Mouse (Mus musculus) thymus, adult 2 months (tissue): ENCODE data around the gene Piezo1.

Experiments
- CTCF ChIP-seq: fragments of 200-500 bp; IDR thresholded peaks from 2 replicates; pipeline ENCODE4 v1.5.1; 2012; ENCODE audit warnings: mild to moderate bottlenecking, control low read depth, low read length, moderate library complexity, borderline replicate concordance; ENCODE audit not compliant: control insufficient read depth, poor library complexity, insufficient read depth; ENCODE audit errors: extremely low read depth
- POLR2A ChIP-seq: fragments of 200-500 bp; IDR thresholded peaks from 2 replicates; pipeline ENCODE4 v1.6.1; 2012; ENCODE audit warnings: mild to moderate bottlenecking, low read length, control low read depth, moderate library complexity; ENCODE audit not compliant: control insufficient read depth, poor library complexity, insufficient read depth; ENCODE audit errors: extremely low read depth

DNA sequence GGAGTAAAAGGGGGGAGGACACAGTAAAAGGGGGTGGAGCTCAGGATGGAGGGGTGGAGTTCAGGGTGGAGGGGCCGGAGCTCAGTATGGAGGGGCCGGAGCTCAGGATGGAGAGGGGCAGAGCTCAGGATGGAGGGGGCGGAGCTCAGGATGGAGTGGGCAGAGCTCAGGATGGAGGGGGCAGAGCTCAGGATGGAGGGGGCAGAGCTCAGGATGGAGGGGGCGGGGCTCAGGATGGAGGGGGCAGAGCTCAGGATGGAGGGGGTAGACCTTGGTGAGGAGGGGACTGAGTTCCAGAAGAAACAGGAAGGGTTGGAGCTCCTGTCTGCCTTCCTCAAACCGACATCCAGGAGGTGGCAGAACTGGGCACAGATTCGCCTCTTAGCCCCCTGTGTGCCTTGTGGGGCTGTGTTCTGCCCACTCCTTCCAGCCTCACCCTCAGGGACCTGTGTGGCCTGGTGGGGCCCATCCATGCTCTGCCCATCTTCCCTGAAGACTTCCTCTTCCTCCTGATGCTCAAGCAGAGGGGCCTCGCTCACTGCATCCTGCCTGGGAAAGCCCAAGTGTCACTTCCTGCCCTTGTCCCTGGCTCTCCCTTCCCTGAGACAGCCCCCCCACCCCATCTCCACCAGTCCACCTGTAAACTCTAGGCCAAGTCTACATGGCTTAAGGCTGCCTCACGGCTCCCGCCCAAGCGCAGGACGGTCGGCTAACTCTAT, 54.0 kb downstream of the Piezo1 start:
- TF ChIP-seq POLR2A = no peak
- TF ChIP-seq CTCF = no peak
